Mouse (Mus musculus): ENCODE data around the gene Slc16a6. TPM values are rescaled to one million over a fixed set of nuclear protein-coding genes. Genes with fewer than 3 reads are reported as not detected.

Gene Slc16a6
- polyA plus RNA-seq, 1 experiment from 2014 or later = 11.9 TPM

DNA sequence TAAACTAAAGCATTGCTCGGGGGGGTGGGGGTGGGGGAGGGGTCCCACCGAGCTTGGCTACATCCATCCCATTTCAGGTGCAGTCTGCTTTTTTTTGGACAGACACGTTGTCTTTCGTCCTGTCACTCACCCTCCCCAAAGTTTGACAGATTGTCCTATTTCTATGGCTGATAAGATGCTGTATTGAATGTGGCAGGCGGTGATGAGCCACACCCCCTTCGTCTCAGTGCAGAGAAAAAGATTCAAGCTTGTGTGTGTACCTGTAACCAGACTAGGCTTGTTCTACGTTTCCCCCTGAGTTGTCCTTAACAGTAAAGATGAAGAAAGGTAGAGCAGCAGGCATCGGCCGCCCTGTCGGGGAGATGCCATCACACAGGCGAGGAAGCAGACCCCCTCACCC lies 22.2 kb downstream of the Slc16a6 start:
- no peak for DNase-seq (ENCODE audit: low spot score)
- TF ChIP-seq CTCF (IDR thresholded peaks at IDR 0.05; ENCODE audit: low read depth) (no peak), EP300 (optimal IDR thresholded peaks at IDR 0.05) (no peak)
- Histone ChIP-seq H3K4me3 (ENCODE audit: low read depth, low read length) (no peak overlapping the region), H3K9me3 (ENCODE audit: control insufficient read depth, low read length) (no peaks in the 10 kb centered on the region), H3K4me1 (replicated peaks; ENCODE audit: control insufficient read depth, insufficient read depth) (no peaks in the 10 kb centered on the region), H3K27me3 (ENCODE audit: control insufficient read depth, insufficient read depth, low read length) (no peaks in the 10 kb centered on the region), H3K4me2 (replicated peaks; ENCODE audit: low read depth) (no peak overlapping the region), H3K36me3 (ENCODE audit: control insufficient read depth, insufficient read depth, low read length) (no peaks in the 10 kb centered on the region; the same call in 1 of the 2 replicates), H3K27ac (replicated peaks) (no peak overlapping the region), H3K9ac (ENCODE audit: low read length) (no peak overlapping the region)
- no peak for ATAC-seq (ENCODE audit: low FRiP score, low TSS enrichment)
- 67% methylated on average over 11 of the region's 11 CpGs for WGBS

DNA sequence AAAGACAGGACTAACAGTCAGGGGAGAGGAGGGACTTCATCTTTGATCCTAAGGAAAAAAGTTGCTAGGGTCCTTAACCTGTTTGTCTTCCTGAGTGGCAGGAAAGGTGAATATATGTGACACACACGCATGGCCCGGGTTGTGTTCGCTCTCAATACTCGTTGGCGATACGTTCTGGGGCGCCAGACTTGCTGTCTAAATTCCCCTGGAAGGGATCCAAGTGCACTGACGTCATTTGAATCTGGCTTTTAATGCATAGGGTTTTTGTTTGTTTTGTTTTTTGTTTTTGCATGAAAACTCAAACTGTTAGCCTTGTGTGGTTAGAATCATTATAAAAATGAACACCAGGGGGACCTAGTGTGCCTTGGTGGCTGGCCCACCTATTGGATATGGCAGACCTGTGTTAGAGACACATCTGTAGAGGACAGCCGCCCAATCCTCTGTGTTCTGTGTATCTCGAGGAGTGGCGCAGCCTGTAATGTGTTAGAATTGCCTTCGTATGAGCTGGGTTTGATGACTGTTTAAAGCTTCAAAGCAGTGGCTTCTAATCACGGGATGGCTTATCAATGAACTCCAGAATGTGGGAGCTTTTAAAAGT lies 27.9 kb downstream of the Slc16a6 start:
- Histone ChIP-seq H3K4me2 (replicated peaks; ENCODE audit: low read depth) (no peak overlapping the region), H3K4me1 (replicated peaks; ENCODE audit: control insufficient read depth, insufficient read depth) (no peaks in the 10 kb centered on the region), H3K27ac (replicated peaks) (no peak overlapping the region), H3K9me3 (ENCODE audit: control insufficient read depth, low read length) (no peaks in the 10 kb centered on the region), H3K4me3 (ENCODE audit: low read depth, low read length) (no peak overlapping the region), H3K9ac (ENCODE audit: low read length) (no peak overlapping the region), H3K36me3 (ENCODE audit: control insufficient read depth, insufficient read depth, low read length) (no peaks in the 10 kb centered on the region), H3K27me3 (ENCODE audit: control insufficient read depth, insufficient read depth, low read length) (no peaks in the 10 kb centered on the region)
- peak; percentile 71 for ATAC-seq (ENCODE audit: low FRiP score, low TSS enrichment)
- WGBS = 42% methylated on average over 13 of the region's 13 CpGs
- TF ChIP-seq CTCF (IDR thresholded peaks at IDR 0.05; ENCODE audit: low read depth) = peak; percentile 89
- no peak for TF ChIP-seq EP300 (optimal IDR thresholded peaks at IDR 0.05)
- DNase-seq (ENCODE audit: low spot score) = peak; percentile 25

DNA sequence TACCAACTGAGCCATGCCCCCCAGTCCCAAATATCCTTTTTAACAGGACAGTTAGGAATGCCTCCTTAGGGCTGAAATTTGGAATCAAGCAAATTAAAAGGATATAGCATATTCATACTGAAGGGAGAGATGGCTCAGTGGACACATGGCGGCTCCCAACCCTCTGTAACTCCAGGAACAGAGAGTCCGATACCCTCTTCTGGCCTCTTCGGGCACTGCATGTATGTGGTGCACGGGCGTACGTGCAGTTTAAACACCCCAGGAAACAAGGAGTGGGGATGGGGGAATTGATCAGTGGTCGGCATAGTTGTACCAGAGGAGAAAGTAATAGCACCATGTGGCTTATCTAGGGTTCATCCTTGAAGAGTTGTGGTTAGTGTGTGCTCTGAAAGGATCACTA lies 28.8 kb downstream of the Slc16a6 start:
- Histone ChIP-seq H3K4me1 (replicated peaks; ENCODE audit: control insufficient read depth, insufficient read depth) (no peaks in the 10 kb centered on the region), H3K27ac (replicated peaks) (no peak overlapping the region), H3K9ac (ENCODE audit: low read length) (no peak overlapping the region), H3K4me2 (replicated peaks; ENCODE audit: low read depth) (no peak overlapping the region), H3K36me3 (ENCODE audit: control insufficient read depth, insufficient read depth, low read length) (no peaks in the 10 kb centered on the region), H3K9me3 (ENCODE audit: control insufficient read depth, low read length) (no peaks in the 10 kb centered on the region), H3K27me3 (ENCODE audit: control insufficient read depth, insufficient read depth, low read length) (no peaks in the 10 kb centered on the region), H3K4me3 (ENCODE audit: low read depth, low read length) (no peak overlapping the region)
- DNase-seq (ENCODE audit: low spot score) = peak; percentile 43
- no peak for TF ChIP-seq EP300 (optimal IDR thresholded peaks at IDR 0.05)
- TF ChIP-seq CTCF (IDR thresholded peaks at IDR 0.05; ENCODE audit: low read depth) = peak; percentile 66
- 68% methylated on average over 7 of the region's 7 CpGs for WGBS
- no peak for ATAC-seq (ENCODE audit: low FRiP score, low TSS enrichment)

DNA sequence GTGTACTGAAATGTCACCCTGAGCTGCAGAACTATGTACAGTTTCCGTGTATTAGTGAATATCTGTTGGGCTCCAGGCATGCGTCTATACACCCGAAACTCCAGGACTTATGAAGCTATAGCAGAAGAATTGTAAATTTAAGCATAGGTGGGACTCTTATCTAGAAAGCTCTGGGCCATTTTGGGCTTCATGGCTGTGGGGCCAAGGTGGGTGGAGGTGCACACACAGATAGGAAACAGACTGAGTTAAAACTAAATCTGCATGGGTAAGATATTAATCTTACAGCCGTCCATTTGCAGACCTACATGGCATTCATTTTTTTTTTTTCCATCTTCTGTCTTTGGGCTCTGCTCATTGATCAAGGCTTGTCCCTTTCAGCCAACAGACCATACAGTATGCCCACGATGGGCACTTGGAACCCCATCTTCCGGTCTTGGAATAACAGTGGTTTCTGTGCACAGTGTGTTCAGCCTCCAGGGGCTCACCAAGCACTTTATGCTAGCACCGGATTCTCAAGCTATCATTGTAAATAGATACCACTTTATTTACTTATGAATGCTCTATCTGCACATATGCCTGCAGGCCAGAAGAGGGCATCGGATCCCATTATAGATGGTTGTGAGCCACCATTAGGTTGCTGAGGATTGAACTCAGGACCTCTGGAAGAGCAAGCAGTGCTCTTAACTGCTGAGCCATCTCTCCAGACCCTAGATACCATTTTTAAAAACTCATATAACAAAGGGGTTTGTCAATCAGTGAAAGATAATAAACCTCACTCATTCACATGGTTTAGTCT lies 29.7 kb downstream of the Slc16a6 start:
- no peaks in the 10 kb centered on the region for H3K36me3 ChIP-seq (ENCODE audit: control insufficient read depth, insufficient read depth, low read length)
- H3K27ac ChIP-seq (replicated peaks) = no peak overlapping the region
- no peak overlapping the region for H3K4me3 ChIP-seq (ENCODE audit: low read depth, low read length)
- no peaks in the 10 kb centered on the region for H3K4me1 ChIP-seq (replicated peaks; ENCODE audit: control insufficient read depth, insufficient read depth)
- no peak overlapping the region for H3K9ac ChIP-seq (ENCODE audit: low read length)
- no peak for TF ChIP-seq EP300 (optimal IDR thresholded peaks at IDR 0.05)
- peak; percentile 38; the same call in 1 of the 2 replicates for TF ChIP-seq CTCF (IDR thresholded peaks at IDR 0.05; ENCODE audit: low read depth)
- ATAC-seq (ENCODE audit: low FRiP score, low TSS enrichment) = no peak
- no peak for DNase-seq (ENCODE audit: low spot score)
- WGBS = 90% methylated on average over 8 of the region's 8 CpGs
- H3K9me3 ChIP-seq (ENCODE audit: control insufficient read depth, low read length) = no peaks in the 10 kb centered on the region
- H3K27me3 ChIP-seq (ENCODE audit: control insufficient read depth, insufficient read depth, low read length) = no peaks in the 10 kb centered on the region
- H3K4me2 ChIP-seq (replicated peaks; ENCODE audit: low read depth) = no peak overlapping the region

DNA sequence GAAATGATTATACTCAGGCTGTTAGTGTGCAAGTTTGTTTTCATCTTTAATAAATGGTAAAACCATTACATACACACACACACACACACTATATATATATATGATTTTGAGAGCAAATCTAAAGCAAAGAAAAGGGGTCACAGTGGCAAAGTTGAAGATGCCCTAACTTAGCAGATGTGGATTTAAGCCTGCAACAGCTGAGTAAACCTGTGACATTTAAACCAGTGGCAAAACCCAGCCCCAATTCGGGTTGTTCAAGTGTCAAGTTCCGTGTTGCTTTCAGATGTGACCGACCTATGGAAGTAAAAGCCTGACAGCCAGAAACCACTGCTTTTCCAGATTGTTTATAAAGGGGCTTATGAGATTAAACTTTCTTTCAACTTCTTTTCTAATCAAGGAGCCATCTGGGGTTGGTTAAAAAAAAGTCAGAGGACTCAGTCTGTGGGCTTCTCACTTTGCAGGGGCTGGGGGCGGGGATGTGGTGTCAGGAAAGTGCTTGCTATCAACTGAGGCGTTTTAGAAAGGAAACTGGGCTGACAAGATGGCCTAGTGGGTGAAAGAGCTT lies 31.1 kb downstream of the Slc16a6 start:
- Histone ChIP-seq H3K27ac (replicated peaks) (no peak overlapping the region), H3K4me1 (replicated peaks; ENCODE audit: control insufficient read depth, insufficient read depth) (no peaks in the 10 kb centered on the region), H3K9ac (ENCODE audit: low read length) (no peak overlapping the region), H3K36me3 (ENCODE audit: control insufficient read depth, insufficient read depth, low read length) (no peaks in the 10 kb centered on the region), H3K4me3 (ENCODE audit: low read depth, low read length) (no peak overlapping the region), H3K9me3 (ENCODE audit: control insufficient read depth, low read length) (no peaks in the 10 kb centered on the region), H3K27me3 (ENCODE audit: control insufficient read depth, insufficient read depth, low read length) (no peaks in the 10 kb centered on the region), H3K4me2 (replicated peaks; ENCODE audit: low read depth) (no peak overlapping the region)
- TF ChIP-seq EP300 (optimal IDR thresholded peaks at IDR 0.05) (no peak), CTCF (IDR thresholded peaks at IDR 0.05; ENCODE audit: low read depth) (no peak)
- DNase-seq (ENCODE audit: low spot score) (no peak), ATAC-seq (ENCODE audit: low FRiP score, low TSS enrichment) (no peak)
- 37% methylated on average over 5 of the region's 5 CpGs for WGBS

DNA sequence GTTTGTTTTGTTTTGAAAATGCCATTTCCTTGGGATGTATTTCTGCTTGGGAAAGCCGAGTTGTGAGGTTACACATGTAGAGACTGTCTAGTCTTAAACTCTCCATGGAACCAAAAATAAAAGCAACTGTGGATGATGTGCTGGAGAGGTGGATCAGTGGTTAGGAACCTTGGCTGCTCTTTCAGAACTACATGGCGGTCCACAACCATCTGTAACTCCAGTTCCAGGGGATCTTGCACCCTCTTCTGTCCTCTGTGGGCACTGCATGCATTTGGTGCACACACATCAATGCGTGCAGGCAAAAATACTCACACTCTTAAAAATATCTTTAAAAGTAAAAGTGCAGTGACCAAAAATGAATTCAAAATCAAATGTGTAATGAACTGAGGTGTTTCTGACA lies 32.3 kb downstream of the Slc16a6 start:
- Histone ChIP-seq H3K27me3 (ENCODE audit: control insufficient read depth, insufficient read depth, low read length) (no peaks in the 10 kb centered on the region), H3K36me3 (ENCODE audit: control insufficient read depth, insufficient read depth, low read length) (no peaks in the 10 kb centered on the region), H3K9ac (ENCODE audit: low read length) (no peak overlapping the region), H3K4me2 (replicated peaks; ENCODE audit: low read depth) (no peak overlapping the region), H3K9me3 (ENCODE audit: control insufficient read depth, low read length) (no peaks in the 10 kb centered on the region), H3K27ac (replicated peaks) (no peak overlapping the region), H3K4me3 (ENCODE audit: low read depth, low read length) (no peak overlapping the region), H3K4me1 (replicated peaks; ENCODE audit: control insufficient read depth, insufficient read depth) (no peaks in the 10 kb centered on the region)
- DNase-seq (ENCODE audit: low spot score) (peak; percentile 69), ATAC-seq (ENCODE audit: low FRiP score, low TSS enrichment) (no peak)
- TF ChIP-seq EP300 (optimal IDR thresholded peaks at IDR 0.05) (no peak), CTCF (IDR thresholded peaks at IDR 0.05; ENCODE audit: low read depth) (peak; percentile 81)
- WGBS = 73% methylated on average over 3 of the region's 3 CpGs
